Mouse (Mus musculus): ENCODE results near the gene Zfp980. TPM values are rescaled to one million over a fixed set of nuclear protein-coding genes. Genes with fewer than 3 reads are reported as not detected.
"Not testable (repeated sequence)": the region's sequence is repeated elsewhere in the genome, so short reads cannot be mapped to it uniquely, and the experiment has no call there.

Gene Zfp980
- total RNA-seq (2014; rRNA removed), result not detected in 2 replicates
- polyA plus RNA-seq (2015; fragmentation: Nextera tagmentation; extraction: Ambion mirVana), result 0.04 TPM in 1 of 2 replicates, not detected in the other

DNA sequence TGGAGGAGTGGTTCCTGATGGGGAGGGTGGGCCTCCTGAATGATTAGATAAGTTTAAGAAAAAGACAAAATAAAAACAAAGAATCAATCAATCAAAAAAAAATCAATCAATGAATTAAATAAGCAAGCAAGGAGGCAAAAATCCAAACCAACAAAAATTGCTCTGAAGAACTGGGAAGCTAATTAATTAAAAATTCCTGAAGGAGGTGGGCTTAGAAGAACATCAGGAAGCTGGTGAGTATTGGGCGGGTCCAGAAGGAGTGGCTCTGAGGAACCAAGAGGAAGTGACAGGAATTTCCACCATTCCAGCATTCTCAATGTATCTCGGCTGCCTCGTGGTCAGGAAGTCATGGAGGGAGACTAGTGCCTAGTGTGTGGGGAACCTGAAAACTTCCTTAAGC is at the start of gene Zfp980:
Zfp980 (plus strand) TSS at position 301 of the 400 bp plus-strand sequence.
- H3K9me3 ChIP-seq (ENCODE audit: low read length); DNase-seq (ENCODE audit: low spot score); H3K4me2 ChIP-seq (ENCODE audit: low read depth, low read length); H3K36me3 ChIP-seq (ENCODE audit: insufficient read depth, low read length); H3K27me3 ChIP-seq (ENCODE audit: insufficient read depth, low read length); H3K4me3 ChIP-seq (ENCODE audit: low read length); ATAC-seq; H3K27ac ChIP-seq; H3K9ac ChIP-seq (replicated peaks; ENCODE audit: low read length); H3K4me1 ChIP-seq (ENCODE audit: insufficient read depth, low read length): not testable (repeated sequence)
- 87% methylated on average over 3 of the region's 3 CpGs for WGBS

DNA sequence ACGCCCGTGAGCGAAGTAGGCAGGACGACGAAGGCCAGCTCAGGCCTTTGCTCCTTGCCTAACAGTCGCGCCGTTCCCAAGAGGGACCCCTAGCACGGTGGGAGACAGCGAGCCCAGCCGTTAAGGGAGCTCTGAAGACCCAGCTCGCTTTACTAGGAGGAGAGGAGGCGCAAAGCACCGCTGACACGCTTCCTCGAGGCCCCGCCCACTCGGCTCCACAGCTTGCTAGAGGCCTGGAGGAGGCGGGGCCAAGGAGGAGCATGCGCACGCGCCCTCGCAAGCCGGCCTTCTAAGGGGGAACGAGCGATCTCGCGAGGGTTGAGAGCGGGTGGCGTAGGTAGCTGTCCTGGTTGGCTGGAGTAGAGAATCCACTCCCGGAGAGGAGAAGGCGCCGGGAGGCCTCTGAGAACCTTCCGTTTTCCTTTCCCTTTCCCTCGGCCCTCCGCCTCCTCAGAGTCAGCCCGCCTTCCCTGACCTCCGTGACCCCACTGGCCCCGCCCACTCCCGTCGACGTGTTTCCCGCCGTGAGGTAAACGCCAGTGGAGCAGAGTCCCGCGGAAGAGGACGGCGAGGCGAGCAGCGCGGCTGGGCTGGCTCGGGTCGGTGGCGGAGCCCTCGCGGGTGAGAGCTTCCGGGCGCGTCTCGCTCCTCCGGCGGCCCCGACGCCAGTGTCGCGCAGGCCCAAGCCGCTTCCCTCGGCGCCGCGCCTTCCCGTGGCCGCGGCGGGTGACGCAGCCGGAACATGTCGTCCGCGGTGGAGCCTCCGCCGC is 29.9 kb upstream of the Zfp980 start:
- H3K9ac ChIP-seq (replicated peaks; ENCODE audit: low read length); H3K27ac ChIP-seq; H3K27me3 ChIP-seq (ENCODE audit: insufficient read depth, low read length); ATAC-seq; H3K36me3 ChIP-seq (ENCODE audit: insufficient read depth, low read length); H3K4me3 ChIP-seq (ENCODE audit: low read length); DNase-seq (ENCODE audit: low spot score); H3K4me1 ChIP-seq (ENCODE audit: insufficient read depth, low read length); H3K4me2 ChIP-seq (ENCODE audit: low read depth, low read length); H3K9me3 ChIP-seq (ENCODE audit: low read length): not testable (repeated sequence)
- 30% methylated on average over 70 of the region's 83 CpGs for WGBS

DNA sequence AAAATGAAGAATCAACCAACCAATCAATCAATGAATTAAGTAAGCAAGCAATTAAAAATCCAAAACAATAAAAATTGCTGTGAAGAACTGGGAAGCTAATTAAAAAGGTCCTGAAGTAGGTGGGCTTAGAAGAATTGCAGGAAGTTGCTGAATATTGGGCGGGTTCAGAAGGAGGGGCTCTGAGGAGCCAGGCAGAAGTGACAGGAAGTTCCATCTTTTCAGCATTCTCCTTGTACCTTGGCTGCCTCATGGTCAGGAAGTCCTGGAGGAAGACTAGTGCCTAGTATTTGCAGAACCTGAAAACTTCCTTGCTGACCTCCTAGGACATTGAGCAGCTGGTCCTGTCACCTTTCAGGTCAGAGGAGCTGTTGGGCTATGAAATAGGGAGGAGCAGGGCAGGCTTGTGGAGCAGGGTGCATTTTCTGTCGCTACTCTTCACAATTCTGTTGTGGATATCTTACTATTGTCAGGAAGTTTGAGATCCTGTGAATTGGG is 3.8 kb downstream of the Zfp980 start:
- not testable (repeated sequence) for H3K27me3 ChIP-seq (ENCODE audit: insufficient read depth, low read length); H3K27ac ChIP-seq; H3K4me3 ChIP-seq (ENCODE audit: low read length); DNase-seq (ENCODE audit: low spot score); H3K4me2 ChIP-seq (ENCODE audit: low read depth, low read length); ATAC-seq; H3K36me3 ChIP-seq (ENCODE audit: insufficient read depth, low read length); H3K9me3 ChIP-seq (ENCODE audit: low read length); H3K4me1 ChIP-seq (ENCODE audit: insufficient read depth, low read length); H3K9ac ChIP-seq (replicated peaks; ENCODE audit: low read length)
- WGBS, result 64% methylated on average over 2 of the region's 2 CpGs

DNA sequence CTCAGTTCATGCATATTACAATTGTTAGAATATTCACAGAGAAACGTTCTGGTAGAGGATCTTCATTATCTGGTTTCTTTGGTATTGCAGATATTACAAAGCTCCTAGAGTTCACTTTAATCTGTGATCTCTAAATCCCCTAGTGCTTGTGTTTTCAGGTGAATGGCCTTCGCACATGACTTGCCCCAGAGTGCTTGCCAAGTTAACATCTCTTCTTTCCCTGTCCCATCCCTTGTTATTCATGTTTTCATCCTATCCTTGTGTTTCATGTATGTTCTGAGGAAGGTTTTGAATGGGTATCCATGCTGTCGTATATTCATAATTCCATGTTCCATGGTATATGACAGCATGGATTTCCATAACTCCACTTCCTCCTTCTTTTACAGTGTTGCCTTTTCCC is 9.7 kb downstream of the Zfp980 start:
- not testable (repeated sequence) for H3K9ac ChIP-seq (replicated peaks; ENCODE audit: low read length); H3K4me1 ChIP-seq (ENCODE audit: insufficient read depth, low read length); H3K4me2 ChIP-seq (ENCODE audit: low read depth, low read length); H3K27me3 ChIP-seq (ENCODE audit: insufficient read depth, low read length); H3K27ac ChIP-seq; H3K4me3 ChIP-seq (ENCODE audit: low read length); H3K9me3 ChIP-seq (ENCODE audit: low read length); DNase-seq (ENCODE audit: low spot score); H3K36me3 ChIP-seq (ENCODE audit: insufficient read depth, low read length); ATAC-seq
- 82% methylated on average over 3 of the region's 3 CpGs for WGBS

DNA sequence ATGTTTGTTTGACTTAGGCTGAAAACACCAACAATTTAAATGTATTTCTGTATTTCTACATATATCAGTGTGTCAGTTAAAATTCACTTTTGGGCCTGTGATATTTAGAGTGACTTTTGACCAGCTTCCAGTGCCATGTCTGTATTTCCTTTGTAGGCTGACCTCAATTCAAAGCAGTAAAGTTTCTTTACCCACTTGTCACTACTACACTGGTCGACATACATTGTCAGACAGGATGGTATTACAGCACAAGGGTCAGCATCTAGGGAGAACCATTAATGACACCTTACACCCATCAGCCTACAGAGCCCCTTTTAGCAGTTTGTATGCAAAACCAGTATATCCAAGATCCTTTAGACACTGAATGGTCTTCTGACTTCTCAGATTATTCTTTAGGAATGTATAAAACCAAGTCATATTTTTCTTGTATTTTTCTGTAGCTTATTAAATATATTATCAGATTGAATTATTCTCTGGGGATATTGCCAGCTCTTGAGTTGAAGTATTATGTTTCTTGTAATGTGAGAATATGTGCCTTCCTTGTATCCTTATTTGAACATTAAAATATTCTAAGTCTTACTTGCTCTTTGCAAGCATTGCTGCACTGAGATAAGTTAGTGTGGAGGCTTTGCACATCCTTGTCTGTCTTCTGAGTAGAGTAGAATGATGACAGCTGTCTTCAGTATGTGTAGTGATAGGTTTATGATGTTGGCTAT is 10.3 kb downstream of the Zfp980 start:
- DNase-seq (ENCODE audit: low spot score); H3K4me2 ChIP-seq (ENCODE audit: low read depth, low read length); H3K9me3 ChIP-seq (ENCODE audit: low read length); H3K36me3 ChIP-seq (ENCODE audit: insufficient read depth, low read length); H3K27ac ChIP-seq; ATAC-seq; H3K4me3 ChIP-seq (ENCODE audit: low read length); H3K27me3 ChIP-seq (ENCODE audit: insufficient read depth, low read length); H3K9ac ChIP-seq (replicated peaks; ENCODE audit: low read length); H3K4me1 ChIP-seq (ENCODE audit: insufficient read depth, low read length): not testable (repeated sequence)
- WGBS, result 27% methylated on average over 1 of the region's 1 CpGs

DNA sequence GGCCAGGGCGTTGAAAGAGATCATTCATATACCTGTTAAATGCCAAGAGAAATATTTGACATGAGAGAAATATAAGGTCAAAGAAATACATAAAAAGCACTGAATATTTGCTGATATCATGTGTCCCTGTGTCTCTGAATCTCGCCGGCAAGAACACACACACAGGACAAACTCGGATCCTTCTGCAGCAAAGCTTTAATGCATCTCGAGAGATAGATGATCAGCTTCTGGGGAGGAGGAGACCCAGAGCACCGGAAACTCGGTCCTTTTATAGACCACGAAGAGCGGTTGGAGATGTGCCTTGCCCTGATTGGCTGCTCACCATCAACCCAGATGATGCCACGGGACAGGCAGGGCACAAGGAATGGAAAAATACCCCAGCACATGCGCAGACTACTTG is 11.5 kb downstream of the Zfp980 start:
- not testable (repeated sequence) for H3K9ac ChIP-seq (replicated peaks; ENCODE audit: low read length); H3K4me1 ChIP-seq (ENCODE audit: insufficient read depth, low read length); H3K4me2 ChIP-seq (ENCODE audit: low read depth, low read length); H3K9me3 ChIP-seq (ENCODE audit: low read length); H3K27me3 ChIP-seq (ENCODE audit: insufficient read depth, low read length); H3K27ac ChIP-seq; H3K4me3 ChIP-seq (ENCODE audit: low read length); H3K36me3 ChIP-seq (ENCODE audit: insufficient read depth, low read length); DNase-seq (ENCODE audit: low spot score)
- 0 out of 2 replicates have a peak, but pooled peaks have one; percentile 27 for ATAC-seq
- WGBS, result 78% methylated on average over 10 of the region's 11 CpGs

DNA sequence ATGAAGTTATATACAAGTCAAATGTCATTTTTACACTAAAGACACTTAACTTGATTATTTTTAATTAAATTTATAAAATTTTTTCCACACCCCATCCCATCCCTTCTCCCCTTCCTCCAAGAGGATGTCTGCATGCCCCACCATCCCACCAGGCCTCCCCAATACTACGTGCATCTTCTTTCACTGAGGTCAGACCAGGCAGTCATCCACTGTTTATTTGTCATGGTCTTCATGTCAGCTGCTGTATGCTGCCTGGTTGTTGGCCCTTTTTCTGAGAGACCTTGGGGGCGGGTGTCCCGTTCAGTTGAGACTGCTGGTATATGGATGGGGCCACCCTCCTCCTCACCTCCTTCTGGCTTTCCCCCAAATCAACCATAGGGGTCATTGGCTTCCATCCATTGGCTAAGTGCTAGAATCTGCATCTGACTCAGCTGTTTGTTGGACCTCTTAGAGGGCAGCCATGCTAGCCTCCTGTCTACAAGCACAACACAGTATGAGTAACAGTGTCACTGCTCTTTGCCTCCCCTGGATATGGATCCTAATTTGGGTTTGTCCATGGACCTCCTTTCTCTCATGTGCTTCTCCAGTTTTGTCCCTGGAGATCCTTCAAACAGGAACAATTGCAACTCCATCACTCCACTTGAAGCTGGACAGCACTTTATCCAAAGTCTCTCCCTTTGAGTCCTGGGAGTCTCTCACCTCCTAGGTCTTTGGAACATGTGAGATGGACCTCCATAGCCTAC is 12.7 kb downstream of the Zfp980 start:
- 82% methylated on average over 3 of the region's 3 CpGs for WGBS
- 0 out of 2 replicates have a peak, but pooled peaks have one; percentile 35 for ATAC-seq
- H3K27ac ChIP-seq; H3K9me3 ChIP-seq (ENCODE audit: low read length); H3K27me3 ChIP-seq (ENCODE audit: insufficient read depth, low read length); H3K9ac ChIP-seq (replicated peaks; ENCODE audit: low read length); DNase-seq (ENCODE audit: low spot score); H3K4me2 ChIP-seq (ENCODE audit: low read depth, low read length); H3K4me1 ChIP-seq (ENCODE audit: insufficient read depth, low read length); H3K4me3 ChIP-seq (ENCODE audit: low read length); H3K36me3 ChIP-seq (ENCODE audit: insufficient read depth, low read length): not testable (repeated sequence)

DNA sequence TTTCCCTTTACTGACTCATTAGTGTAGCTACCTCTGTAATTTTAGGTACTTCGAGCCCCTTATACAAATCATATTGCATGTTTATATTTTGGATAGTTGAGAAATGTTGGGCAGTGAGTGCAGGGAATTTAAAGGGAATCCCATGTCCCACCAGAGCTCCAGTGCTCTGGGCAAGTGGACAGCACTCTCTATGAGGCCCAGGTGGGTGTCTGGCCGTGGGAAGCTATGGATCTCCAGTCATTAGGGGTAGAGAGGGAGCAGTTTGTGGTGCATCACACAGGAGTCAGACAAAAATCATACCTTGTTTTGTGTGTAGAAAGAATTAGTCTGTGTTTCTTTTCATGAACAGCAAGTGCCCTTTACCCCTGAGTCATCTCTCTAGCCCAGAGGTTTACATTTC is 15.6 kb downstream of the Zfp980 start:
- H3K27ac ChIP-seq; H3K4me3 ChIP-seq (ENCODE audit: low read length); H3K36me3 ChIP-seq (ENCODE audit: insufficient read depth, low read length); H3K4me1 ChIP-seq (ENCODE audit: insufficient read depth, low read length); ATAC-seq; H3K4me2 ChIP-seq (ENCODE audit: low read depth, low read length); H3K27me3 ChIP-seq (ENCODE audit: insufficient read depth, low read length); H3K9ac ChIP-seq (replicated peaks; ENCODE audit: low read length); H3K9me3 ChIP-seq (ENCODE audit: low read length); DNase-seq (ENCODE audit: low spot score): not testable (repeated sequence)
- 58% methylated on average over 2 of the region's 2 CpGs for WGBS

DNA sequence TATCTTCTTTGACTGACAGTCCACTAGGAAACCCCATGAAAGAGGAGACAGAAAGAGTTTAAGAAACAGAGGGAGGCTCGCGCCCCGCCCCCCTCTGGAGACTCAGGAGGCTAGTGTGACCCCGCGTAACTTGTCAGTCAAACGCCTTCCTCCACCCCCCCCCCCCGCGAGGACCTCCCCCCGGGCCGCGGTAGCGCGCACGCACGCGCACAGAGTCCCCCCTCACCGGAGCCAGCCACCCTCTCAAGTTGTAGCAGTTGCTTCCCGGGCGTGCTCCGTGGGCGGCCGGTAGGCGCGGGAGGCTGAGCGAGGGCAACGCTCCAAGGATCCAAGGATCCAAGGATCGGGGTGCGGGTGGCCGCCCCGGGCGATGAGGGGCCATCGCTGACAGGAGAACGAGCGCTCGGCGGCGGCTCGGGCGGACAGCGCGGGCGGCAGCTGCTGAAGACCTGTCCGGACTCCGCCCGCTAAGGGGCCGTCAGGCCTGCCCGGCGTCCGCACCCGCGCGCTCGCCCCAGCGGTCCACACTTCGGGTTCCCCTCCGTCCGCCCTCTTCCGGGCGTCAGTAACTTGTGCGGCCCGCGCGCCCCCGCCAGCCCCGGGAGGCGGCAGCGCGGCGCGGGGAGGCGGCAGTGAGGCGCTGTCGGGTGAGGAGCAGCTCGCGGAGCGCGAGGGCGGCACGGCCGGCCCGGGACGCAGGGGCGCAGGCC is 74.6 kb downstream of the Zfp980 start:
- H3K9ac ChIP-seq (replicated peaks; ENCODE audit: low read length); H3K9me3 ChIP-seq (ENCODE audit: low read length); H3K4me1 ChIP-seq (ENCODE audit: insufficient read depth, low read length); DNase-seq (ENCODE audit: low spot score); H3K27ac ChIP-seq; H3K27me3 ChIP-seq (ENCODE audit: insufficient read depth, low read length); H3K36me3 ChIP-seq (ENCODE audit: insufficient read depth, low read length): not testable (repeated sequence)
- WGBS, result 3% methylated on average over 38 of the region's 83 CpGs
- peak overlapping the region; percentile 25 for H3K4me3 ChIP-seq (ENCODE audit: low read length)
- H3K4me2 ChIP-seq (ENCODE audit: low read depth, low read length), result peak overlapping the region; percentile 35; the same call in 1 of the 2 replicates
- ATAC-seq, result peak; percentile 76
